Mouse (Mus musculus): ENCODE data around the gene Syde2.
"Not testable (repeated sequence)": the region's sequence is repeated elsewhere in the genome, so short reads cannot be mapped to it uniquely, and the experiment has no call there.

The Syde2 gene

DNA sequence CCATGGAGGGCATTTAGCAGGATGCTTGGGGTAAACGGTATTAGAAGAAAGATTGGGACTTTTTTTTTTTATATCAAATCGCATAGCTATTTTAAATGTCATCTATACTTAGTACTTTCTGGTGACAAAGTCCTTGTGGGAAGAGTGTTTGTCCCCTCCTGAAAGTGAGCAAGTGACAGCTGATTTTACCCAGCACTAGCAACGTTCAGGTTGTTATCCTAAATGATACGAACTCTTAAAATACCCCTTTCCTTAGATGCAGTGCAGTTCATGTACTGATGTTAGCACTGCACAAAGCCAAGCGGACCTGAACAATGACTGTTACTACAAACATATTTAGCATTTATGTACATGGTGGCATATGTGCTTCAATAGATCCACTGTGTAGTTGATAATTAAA, 20.9 kb upstream of the Syde2 start:
- DNase-seq (ENCODE audit: low spot score): no peak

GRCm38 (mm10) chr3:145969031-145969501, 18.6 kb upstream of the Syde2 start:
- no peak for DNase-seq (ENCODE audit: low spot score)

DNA sequence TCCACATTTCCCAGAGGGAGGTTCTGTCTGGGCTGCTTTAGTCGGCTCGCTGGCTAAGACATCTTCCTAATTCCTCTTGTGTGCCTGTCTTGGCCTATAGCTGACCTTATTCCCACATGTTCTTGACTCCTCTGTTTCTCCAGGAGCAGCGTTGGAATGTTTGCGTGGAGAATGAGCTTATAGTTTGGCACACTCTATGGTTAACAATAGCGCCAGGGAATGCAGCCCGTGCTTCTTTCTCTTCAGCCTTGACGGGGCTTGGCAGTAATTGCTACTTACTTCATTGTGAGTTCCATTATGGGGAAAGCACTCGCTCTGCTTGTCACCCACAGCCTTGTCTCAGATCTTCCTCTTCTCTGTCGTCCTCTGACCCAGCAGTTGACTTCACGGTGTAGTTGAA, 16.2 kb upstream of the Syde2 start:
- DNase-seq (ENCODE audit: low spot score): no peak

GRCm38 (mm10) chr3:145974986-145975385, 12.7 kb upstream of the Syde2 start:
- DNase-seq (ENCODE audit: low spot score): no peak

DNA sequence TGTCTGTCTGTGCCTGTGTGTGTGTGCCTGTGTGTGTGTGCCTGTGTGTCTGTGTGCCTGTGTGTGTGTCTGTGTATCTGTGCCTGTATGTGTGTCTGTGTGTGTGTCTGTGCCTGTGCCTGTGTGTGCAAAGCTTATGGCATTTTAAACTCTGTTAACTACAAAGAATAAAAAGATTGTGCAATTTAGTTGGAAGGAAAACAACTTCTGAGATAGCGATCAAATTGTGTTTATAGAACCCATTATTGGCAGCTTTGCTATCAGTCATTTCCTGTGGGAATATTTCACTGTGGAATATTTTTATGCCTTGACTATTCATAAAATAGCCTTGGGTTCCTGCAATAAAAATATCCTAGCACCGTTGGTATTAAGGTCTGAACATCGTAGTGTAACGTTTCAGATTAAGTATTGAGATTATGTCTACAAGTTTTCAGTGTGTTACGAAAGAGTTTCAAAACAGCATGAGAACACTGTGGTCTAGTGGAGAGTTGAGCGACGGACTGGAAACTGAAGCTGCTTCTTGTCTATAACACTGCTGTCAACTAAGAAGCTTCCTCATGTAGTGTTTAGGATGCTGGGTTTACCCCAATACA, 2.2 kb upstream of the Syde2 start:
- DNase-seq (ENCODE audit: low spot score): no peak

DNA sequence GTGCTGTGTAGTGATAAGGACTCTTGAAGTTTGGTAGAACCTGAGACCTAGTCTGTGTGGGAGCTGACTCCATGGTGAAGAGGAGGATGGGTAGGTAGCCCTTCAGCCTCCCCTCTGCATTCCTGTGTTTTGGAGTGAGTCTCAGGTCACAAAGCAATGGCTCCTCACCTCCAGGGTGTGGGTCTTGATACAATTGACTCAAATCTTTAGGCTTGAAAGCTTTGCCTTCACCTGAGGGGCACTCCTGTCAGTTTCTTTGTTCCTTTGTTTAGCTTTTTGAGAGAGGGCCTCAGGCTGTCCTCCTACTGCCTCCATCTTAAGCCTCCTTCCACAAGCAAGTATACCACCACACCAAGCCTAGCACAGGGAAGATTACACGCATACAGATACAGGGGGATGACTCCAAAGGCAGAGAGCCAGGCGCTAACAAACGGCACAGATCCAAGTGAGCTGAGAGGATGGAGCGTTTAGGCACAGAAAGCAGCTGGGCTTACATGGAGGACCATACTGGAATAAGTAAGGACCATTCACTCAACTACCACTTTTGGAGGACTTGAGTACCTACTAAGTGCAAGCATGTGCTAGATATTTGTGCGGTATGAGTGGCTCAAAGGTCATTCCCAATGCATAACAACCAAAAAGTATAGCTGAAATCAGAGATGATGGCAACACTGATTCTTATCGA, 1.2 kb upstream of the Syde2 start:
- DNase-seq (ENCODE audit: low spot score): no peak

DNA sequence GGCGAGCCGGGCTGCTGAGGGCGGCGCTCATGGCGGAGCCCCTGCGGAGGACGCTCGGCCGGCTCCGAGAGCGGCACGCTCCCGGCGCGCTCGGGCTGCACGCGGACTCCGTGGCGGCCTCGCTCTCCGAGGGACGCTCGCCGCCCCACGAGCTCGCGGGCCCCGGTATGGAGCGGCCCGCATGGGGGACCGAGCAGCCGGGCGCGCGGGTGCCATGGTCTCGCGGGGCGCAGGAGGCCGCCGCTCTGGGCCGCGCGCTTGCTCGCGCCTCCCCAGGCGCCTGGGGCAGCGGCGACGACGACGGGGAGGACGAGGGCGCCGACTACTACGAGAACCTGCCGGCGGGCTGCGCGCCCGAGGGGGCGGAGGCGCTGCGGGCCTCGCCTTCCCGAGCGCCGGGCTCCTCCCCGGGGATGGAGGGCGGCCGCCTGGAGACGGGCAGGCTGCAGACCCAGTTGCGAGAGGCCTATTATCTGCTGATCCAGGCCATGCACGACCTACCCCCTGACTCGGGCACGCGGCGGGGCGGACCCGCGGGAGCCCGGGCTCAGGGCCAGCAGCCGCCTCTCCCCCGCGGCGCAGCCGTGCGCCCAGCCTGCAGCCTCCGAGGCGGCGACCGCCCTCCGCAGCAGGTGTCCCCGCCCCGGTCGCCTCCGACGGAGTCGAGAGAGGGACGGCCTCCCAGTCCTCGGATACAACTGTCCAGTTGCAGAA, 457 bp downstream of the Syde2 start:
- DNase-seq (ENCODE audit: low spot score): peak; percentile 28

GRCm38 (mm10) chr3:145988684-145989575, 1.3 kb downstream of the Syde2 start:
- no peak for DNase-seq (ENCODE audit: low spot score)

DNA sequence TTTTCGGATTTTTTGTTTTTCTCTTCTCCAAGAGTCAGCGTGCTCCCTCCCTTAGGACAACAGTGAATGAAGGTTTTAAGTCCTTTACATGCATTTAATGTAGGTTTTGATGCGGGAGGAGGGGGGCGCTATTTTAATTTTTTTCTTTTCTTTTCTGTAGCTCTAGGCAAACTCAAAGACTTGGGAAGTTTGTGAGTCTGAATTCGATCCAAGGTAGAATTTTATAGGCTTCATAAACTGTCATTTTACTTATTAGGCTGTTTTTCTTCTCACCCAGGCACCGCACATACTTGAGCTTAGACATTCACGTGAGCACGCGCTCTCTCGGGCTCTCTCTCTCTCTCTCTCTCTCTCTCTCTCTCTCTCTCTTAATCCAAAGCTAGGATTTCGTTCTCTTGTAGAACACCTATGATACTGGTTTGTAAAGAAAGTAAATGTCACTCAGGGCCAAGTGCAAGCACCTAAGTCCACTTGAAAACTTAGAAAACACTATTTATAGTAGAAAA, 2.0 kb downstream of the Syde2 start:
- DNase-seq (ENCODE audit: low spot score): no peak

- DNase-seq (ENCODE audit: low spot score): no peak
These were observed 3.5 kb downstream of the Syde2 start for GRCm38 (mm10) chr3:145991130-145991529.

- DNase-seq (ENCODE audit: low spot score): no peak
These were observed 4.5 kb downstream of the Syde2 start for GRCm38 (mm10) chr3:145991976-145992730.

- no peak for DNase-seq (ENCODE audit: low spot score)
These were observed 5.1 kb downstream of the Syde2 start for GRCm38 (mm10) chr3:145992796-145993195.

DNA sequence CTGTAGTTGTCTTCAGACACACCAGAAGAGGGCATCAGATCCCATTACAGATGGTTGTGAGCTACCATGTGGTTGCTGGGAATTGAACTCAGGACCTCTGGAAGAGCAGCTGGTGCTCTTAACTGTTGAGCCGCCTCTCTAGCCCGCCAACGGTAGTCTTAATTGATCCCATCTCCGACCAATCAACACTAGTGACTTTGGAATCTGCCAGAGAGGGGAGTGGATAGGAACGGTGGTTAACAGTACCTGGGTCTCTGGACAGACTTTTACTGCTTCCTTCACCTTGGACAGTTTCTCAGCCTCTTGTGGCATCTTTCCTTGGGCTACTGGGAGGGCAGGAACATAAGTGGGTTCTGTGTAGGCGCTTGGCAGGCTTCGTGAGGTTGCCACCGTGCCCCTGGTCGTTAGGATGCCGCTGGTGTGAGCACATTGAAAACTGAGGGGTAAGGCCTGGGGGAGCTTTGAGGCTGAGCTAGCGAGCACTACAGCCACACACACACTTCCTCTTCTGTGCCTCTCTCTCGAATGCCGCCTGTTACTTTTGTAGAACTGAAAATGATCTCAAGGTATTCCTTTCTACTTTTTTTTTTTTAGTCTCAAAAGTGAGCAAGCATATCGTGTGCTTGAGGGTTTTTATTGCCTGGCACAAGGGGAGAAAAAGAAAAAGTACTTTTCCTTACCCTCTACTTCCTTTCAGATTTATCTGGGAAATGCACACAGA, 6.0 kb downstream of the Syde2 start:
- no peak for DNase-seq (ENCODE audit: low spot score)

DNA sequence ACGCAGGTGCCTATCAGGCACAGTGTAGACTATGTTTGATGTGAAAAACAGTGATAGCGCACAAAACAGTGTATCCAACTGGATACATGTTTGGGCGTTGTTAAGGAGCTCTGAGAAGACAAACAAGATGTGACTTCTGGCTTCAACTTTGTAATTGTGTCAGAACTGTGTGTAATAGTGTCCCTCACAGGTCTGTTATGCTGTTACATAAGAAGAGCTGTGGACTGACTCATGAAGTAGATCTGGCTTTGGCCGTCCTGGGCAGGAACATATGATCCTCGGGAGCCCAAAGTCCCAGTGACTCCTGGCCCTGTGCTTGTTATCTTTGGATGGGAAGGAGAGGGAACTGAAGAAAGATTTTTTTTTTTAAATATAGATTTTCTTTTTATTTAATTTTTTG, 7.8 kb downstream of the Syde2 start:
- no peak for DNase-seq (ENCODE audit: low spot score)

DNA sequence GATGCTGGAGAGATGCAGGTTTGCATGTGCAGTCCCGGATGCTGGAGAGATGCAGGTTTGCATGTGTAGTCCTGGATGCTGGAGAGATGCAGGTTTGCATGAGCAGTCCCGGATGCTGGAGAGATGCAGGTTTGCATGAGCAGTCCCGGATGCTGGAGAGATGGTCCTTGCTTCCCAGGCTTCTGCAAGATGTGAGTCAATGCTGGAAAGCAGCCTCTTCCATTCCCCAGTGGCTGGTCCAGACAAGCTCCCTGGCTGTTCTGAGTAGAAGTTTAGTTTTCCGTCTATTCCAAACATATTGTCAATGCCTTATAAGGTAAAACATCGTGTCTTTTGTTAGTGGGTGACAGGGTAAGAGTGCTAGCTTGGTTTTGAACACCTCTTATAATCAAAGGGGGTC, 8.9 kb downstream of the Syde2 start:
- DNase-seq (ENCODE audit: low spot score): not testable (repeated sequence)

- peak; percentile 37 for DNase-seq (ENCODE audit: low spot score)
These were observed 16.8 kb downstream of the Syde2 start for GRCm38 (mm10) chr3:146004347-146005051.

- no peak for DNase-seq (ENCODE audit: low spot score)
These were observed 20.2 kb downstream of the Syde2 start for GRCm38 (mm10) chr3:146007872-146008271.

GRCm38 (mm10) chr3:146009859-146010645, 22.4 kb downstream of the Syde2 start:
- DNase-seq (ENCODE audit: low spot score): no peak

DNA sequence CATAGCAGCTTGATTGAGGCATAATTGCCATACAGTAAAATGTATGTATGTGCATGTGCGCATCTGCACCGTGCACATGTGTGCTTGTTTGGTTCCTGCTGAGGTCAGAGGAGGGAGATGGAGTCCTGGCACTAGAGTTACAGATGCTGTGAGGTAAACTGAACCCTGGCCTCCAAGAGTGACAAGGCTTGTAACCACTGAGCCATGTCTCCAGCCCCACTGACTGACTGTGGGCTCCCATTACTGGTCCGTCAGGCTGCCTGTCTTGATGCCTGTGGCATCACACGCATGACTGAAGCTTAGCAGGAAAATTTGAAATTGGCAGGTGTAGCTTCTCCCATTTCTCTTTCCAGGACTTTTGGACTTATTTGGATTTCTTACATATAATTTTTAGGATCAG, 23.1 kb downstream of the Syde2 start:
- DNase-seq (ENCODE audit: low spot score): no peak
